Mouse (Mus musculus) limb, embryonic 10.5 days (tissue): ENCODE data around the gene Esrp2. TPM values are rescaled to one million over a fixed set of nuclear protein-coding genes. Genes with fewer than 3 reads are reported as not detected.

Experiments
- DNase-seq: peaks from one replicate; pipeline ENCODE4 v3.0.0-alpha.2; 2017; ENCODE audit warnings: low spot score
- H3K27ac ChIP-seq: fragments of 300-500 bp; sonication (generic); 2 replicates; pipeline ENCODE4 v1.5.1; 2016; ENCODE audit warnings: mild to moderate bottlenecking
- H3K27me3 ChIP-seq: fragments of 300-500 bp; sonication (generic); 2 replicates; pipeline ENCODE4 v1.6.1; 2016; ENCODE audit warnings: low read depth, mild to moderate bottlenecking; ENCODE audit not compliant: poor library complexity, severe bottlenecking
- H3K36me3 ChIP-seq: fragments of 300-500 bp; sonication (generic); 2 replicates; pipeline ENCODE4 v1.6.1; 2016; ENCODE audit warnings: mild to moderate bottlenecking, moderate library complexity
- H3K4me1 ChIP-seq: fragments of 300-500 bp; sonication (generic); 2 replicates; pipeline ENCODE4 v1.6.1; 2016
- H3K4me3 ChIP-seq: fragments of 300-500 bp; sonication (generic); 2 replicates; pipeline ENCODE4 v1.5.1; 2016; ENCODE audit warnings: mild to moderate bottlenecking, moderate library complexity
- H3K9me3 ChIP-seq: fragments of 300-500 bp; sonication (generic); replicated peaks from 2 replicates; pipeline ENCODE4 v1.6.1; 2016; ENCODE audit warnings: mild to moderate bottlenecking
- WGBS: fragments of 180-500 bp; shearing (Covaris S2); methylation state at CpG from one replicate; pipeline ENCODE4 v1.1.7; 2016; 5-methylcytosine and 5-hydroxymethylcytosine counted together
- polyA plus RNA-seq: library from polyadenylated mRNA; unstranded; fragments of >200 nt; fragmentation: Nextera tagmentation; extraction: Ambion mirVana; gene quantifications from 2 replicates; pipeline ENCODE4 v1.2.1, GENCODE M21; 2016

The Esrp2 gene
- polyA plus RNA-seq, 1 experiment from 2014 or later, result 7.3 TPM

DNA sequence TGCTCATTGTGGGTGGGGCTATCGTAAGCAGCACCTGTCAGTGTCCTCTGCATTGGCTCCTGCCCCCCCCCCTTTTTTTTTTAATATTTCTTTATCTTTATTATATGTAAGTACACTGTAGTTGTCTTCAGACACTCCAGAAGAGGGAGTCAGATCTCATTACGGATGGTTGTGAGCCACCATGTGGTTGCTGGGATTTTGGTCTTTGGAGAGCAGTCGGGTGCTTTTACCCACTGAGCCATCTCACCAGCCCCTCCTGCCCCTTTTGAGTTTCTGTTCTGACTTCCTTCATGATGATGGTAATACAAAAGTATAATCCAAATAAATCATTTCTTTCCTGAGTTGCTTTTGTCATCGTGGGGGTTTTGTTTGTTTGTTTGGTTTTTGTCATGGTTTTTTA is 34.5 kb downstream of the Esrp2 start:
- Histone ChIP-seq H3K27ac (no peak overlapping the region), H3K4me3 (no peak overlapping the region), H3K27me3 (no peaks in the 10 kb centered on the region), H3K9me3 (no peaks in the 10 kb centered on the region), H3K36me3 (peaks cover 79% of the 10 kb centered on the region), H3K4me1 (no peaks in the 10 kb centered on the region)
- no peak for DNase-seq
- WGBS, result 90% methylated on average over 4 of the region's 4 CpGs

Other genes with a start within 250 kb of the Esrp2 start
- 0.41 TPM in 1 of 2 replicates, not detected in the other for gene Nrn1l, start 243.4 kb downstream of the Esrp2 start, polyA plus RNA-seq
- gene Pskh1, start 236.5 kb downstream of the Esrp2 start, polyA plus RNA-seq, result 34.4 and 45.9 TPM in 2 replicates
- gene Ctrl, start 203.1 kb downstream of the Esrp2 start, polyA plus RNA-seq, result 1.6 and 2.0 TPM in 2 replicates
- gene Psmb10, start 198.5 kb downstream of the Esrp2 start, polyA plus RNA-seq, result 28.9 and 40.3 TPM in 2 replicates
- gene Lcat, start 193.6 kb downstream of the Esrp2 start, polyA plus RNA-seq, result 2.0 and 2.1 TPM in 2 replicates
- 31.9 and 37.7 TPM in 2 replicates for gene Slc12a4, start 170.9 kb downstream of the Esrp2 start, polyA plus RNA-seq
- gene Dpep3, start 157.5 kb downstream of the Esrp2 start, polyA plus RNA-seq, result not detected in 2 replicates
- gene Dus2, start 145.6 kb downstream of the Esrp2 start, polyA plus RNA-seq, result 23.3 and 23.7 TPM in 2 replicates
- gene Dpep2nb, start 131.0 kb downstream of the Esrp2 start, polyA plus RNA-seq, result 0.21 TPM in 1 of 2 replicates, not detected in the other
- 22.8 and 23.2 TPM in 2 replicates for gene Ddx28, start 125.1 kb downstream of the Esrp2 start, polyA plus RNA-seq
- gene Nfatc3, start 78.1 kb downstream of the Esrp2 start, polyA plus RNA-seq, result 7.9 TPM in 2 replicates
- gene Pla2g15, start 13.4 kb upstream of the Esrp2 start, polyA plus RNA-seq, result 10.8 and 13.4 TPM in 2 replicates
- 85.3 and 94.5 TPM in 2 replicates for gene Slc7a6, start 31.9 kb upstream of the Esrp2 start, polyA plus RNA-seq
- 42.0 and 46.6 TPM in 2 replicates for gene Slc7a6os, start 74.0 kb upstream of the Esrp2 start, polyA plus RNA-seq
- 76.4 and 88.2 TPM in 2 replicates for gene Prmt7, start 74.0 kb upstream of the Esrp2 start, polyA plus RNA-seq
- 0.68 and 1.4 TPM in 2 replicates for gene Smpd3, start 201.0 kb upstream of the Esrp2 start, polyA plus RNA-seq